Mouse (Mus musculus): ENCODE results near the gene Mrpl32.

Mrpl32 gene

DNA sequence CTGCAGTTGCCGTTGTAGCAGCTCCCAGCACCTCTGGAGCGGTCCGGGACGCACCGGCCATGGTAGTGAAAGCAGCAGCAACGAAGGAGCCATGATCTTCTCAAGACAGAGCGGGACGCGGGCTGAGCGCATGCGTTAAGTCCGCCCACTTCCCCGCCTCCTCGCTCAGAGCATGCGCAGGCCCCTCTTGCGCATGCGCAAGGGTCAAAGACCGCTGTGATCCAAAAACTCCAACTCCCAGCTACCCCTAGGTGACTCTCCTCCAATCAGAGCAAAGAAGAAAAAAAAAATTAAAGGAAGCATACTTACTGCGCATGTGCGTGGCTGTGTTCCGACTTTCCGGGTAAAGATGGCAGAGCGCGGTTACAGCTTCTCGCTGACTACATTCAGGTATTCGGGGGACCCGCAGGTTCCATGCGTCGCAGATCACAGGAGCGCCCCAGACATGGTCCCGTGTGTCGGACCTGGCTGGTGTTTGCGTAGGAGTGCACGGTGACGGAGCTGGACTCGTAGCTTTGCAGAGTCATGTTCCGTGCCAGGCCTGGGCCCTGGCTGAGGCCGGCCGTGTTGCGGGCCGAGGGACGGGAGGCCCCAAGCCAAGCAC, at the start of gene Mrpl32, which contains the start of gene Psma2:
TSS of gene Mrpl32 (minus strand) at position 240 of the 604 bp plus-strand sequence.
TSS of gene Psma2 (plus strand) at position 315 of the 604 bp plus-strand sequence.
- peak; percentile 98 for DNase-seq

GRCm38 (mm10) chr13:14649301-14649700, 36.3 kb upstream of the Mrpl32 start:
- DNase-seq, result no peak

GRCm38 (mm10) chr13:14639998-14640397, 27.0 kb upstream of the Mrpl32 start:
- DNase-seq, result no peak

GRCm38 (mm10) chr13:14629726-14630641, 17.0 kb upstream of the Mrpl32 start, which contains the start of gene AW209491:
Gene AW209491, plus strand, starts transcription at chr13:14630154.
- peak; percentile 96 for DNase-seq

- peak; percentile 42 for DNase-seq
These were observed 5.8 kb upstream of the Mrpl32 start for GRCm38 (mm10) chr13:14618724-14619123.

GRCm38 (mm10) chr13:14613553-14613952, 588 bp upstream of the Mrpl32 start:
- DNase-seq, result no peak

GRCm38 (mm10) chr13:14612463-14612862, 502 bp downstream of the Mrpl32 start:
- DNase-seq, result no peak

DNA sequence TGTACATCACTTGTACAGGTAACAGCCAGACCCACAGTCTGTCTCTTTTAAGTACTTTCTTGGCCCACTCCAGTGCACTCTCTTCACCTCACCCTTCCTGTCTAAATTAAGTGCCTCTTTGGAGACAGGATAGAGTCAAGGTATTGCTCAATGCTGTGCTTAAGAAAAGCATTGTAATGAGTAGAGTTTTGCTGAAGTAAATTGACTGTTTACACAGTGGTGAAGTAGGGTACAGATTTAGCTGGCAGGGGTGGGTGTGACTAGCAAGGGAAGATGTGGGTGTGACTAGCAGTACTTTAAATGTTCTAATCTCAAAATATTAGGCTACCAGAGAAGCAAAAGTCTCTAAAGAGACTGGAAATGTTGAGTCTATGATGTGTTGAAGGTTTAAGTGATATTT, 5.3 kb downstream of the Mrpl32 start:
- no peak for DNase-seq

DNA sequence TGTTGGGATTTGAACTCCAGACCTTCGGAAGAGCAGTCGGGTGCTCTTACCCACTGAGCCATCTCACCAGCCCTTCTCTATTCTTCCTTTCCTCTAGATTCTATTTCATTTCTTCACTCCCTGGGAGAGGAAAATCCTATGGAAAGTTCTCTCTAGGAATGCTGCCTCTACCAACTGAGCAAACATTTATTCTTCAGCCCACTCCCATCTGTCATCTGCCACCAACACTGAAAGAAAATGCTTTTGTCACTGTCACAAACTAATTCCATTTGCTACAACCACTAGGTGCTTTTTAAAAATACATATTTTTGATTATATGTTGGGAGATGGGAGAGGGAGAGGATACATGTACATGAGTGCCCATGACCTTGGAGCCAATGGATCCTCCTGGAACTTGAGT, 10.2 kb downstream of the Mrpl32 start:
- DNase-seq, result no peak

GRCm38 (mm10) chr13:14580392-14580791, 32.6 kb downstream of the Mrpl32 start:
- DNase-seq, result peak; percentile 2

DNA sequence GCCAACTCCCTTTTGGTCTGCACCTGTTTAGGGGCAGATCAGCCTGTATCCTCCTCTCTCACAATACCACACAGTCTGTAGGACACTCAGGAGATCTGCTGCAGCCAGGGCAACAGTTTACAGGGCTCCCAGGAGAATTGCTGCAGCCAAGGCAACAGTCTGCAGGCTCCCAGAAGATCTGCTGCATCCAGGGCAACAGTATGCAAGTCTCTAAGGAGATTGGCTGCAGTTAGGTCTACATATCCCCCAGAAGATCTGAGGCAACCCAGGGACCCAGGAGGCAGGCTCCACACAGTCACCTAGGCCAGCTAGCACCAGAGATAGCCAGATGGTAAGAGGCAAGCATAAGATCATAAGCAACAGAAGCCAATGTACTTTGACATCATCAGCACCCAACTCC, 38.8 kb downstream of the Mrpl32 start:
- DNase-seq, result no peak

DNA sequence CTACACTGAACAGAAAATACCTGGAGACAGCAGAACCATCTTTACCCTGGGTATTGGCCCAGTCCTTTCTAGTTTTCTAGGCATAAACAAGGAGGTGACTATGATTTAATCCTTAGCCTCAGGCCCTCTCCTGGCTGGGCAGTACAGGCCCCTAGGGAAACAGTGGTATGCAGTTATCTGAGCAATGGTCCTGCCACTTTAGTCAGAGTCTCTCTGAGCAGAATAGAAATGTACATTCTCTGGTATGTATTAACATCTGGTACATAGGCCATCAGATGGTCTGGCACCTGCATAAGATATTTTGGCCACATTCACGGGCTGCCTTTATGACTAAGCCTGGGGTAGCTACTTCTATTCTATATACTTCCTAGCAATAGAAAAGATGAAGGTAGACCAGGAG, 51.6 kb downstream of the Mrpl32 start:
- no peak for DNase-seq
